Mouse (Mus musculus): ENCODE results near the gene Folr2.

Gene Folr2

DNA sequence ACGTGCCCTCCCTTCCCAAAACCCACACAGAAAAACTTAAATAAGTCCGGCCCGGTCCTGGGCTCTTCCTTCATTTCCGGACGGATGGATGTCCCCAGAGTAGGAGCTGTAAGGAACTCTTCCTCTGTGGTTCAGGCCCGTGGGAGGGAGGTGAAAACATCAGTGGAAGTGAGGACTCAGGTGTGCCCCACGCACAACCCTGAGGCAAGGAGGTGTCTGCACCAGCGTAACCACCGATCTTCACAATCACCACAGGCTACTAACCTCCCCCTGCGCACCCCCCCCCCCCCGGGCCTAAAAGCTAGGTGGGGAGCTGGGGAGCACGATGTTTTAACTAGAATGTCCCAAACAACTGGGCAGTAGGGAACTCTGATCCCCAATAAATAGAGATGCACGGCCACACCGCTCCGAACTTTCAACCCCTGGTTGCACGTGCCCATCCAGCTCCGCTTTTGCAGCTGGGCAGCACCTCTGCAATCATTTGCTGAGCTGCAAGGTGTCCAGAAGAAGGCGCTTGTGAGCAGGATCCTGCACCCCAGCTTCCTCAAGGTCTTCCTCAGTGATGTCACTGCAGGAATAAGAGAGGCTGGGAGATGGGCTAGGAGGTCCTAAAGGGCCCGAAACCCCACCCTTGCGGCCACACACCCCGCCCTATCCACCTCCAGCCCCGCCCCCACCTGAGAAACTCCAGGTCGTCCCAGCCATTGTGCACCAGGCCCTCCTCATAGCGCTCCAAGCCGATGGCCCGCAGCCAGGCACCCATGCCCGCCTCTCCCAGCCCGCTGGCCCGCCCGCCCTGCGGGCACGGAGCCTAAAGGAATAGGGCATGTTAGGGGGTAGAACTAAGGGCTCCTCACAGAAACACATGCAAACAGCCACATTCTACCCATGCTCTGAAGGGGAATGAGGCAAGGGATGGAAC is 33.9 kb downstream of the Folr2 start:
- DNase-seq: no peak

DNA sequence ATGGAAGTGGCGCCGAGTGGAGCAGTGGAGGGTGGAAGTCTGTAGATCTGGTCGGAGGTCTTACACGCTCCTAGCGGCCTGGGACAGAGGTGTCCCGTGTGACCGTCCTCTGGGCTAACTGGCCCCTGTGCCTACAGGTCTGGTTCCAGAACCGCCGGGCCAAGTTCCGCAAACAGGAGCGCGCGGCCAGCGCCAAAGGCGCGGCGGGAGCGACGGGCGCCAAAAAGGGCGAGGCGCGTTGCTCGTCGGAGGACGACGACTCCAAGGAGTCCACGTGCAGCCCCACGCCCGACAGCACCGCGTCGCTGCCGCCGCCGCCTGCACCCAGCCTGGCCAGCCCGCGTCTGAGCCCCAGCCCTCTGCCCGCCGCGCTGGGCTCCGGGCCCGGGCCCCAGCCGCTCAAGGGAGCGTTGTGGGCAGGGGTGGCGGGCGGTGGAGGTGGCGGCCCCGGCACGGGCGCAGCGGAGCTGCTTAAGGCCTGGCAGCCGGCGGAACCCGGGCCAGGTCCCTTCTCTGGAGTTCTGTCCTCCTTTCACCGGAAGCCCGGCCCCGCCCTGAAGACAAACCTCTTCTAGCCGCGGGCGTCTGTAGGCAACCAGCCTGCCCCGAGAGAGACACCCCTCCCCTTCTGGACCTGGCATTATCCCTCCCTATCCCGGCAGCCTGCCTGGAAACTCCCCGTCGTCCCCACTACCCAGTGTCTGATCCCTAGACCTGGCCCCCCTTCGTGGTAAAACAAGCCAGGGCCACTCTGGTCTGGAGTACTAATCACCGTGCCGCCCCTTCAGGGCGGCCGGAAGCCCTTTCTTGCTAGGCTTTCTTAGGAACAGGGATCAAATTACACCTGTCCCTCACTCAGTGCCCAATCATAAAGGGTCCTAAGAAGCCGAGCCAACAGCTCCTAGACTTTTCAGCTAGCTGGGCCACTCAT is 35.2 kb downstream of the Folr2 start:
- peak; percentile 30 for DNase-seq

DNA sequence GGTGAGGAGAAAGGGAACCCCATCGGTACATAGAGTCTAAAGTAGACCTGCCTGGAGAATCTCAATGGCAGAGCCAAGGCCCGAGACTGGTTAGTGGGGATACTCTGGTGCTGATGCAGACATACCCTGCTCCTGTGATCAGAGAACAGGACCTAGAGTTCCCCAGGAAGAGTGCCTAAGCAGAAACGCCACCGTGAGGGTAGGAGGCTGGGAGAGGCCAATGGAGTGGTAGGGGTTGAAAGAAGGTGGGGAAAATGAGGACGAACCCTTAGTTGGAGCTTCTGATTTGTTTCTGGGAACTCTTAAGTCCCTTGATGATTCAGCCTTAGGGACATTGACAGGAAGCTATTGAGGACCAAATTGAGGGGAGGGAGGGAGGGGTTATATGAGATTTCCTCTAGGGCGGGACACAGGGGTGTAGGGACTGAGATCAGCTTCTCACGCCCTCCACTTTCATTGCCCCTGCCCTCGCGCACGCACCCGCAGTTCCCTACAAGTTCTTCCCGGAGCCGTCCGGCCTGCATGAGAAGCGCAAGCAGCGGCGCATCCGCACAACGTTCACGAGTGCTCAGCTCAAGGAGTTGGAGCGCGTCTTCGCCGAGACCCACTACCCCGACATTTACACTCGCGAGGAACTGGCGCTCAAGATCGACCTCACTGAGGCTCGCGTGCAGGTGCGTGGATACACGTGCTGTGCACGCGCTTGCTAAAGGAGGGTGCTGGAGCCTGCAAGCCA is 36.5 kb downstream of the Folr2 start:
- DNase-seq: no peak

DNA sequence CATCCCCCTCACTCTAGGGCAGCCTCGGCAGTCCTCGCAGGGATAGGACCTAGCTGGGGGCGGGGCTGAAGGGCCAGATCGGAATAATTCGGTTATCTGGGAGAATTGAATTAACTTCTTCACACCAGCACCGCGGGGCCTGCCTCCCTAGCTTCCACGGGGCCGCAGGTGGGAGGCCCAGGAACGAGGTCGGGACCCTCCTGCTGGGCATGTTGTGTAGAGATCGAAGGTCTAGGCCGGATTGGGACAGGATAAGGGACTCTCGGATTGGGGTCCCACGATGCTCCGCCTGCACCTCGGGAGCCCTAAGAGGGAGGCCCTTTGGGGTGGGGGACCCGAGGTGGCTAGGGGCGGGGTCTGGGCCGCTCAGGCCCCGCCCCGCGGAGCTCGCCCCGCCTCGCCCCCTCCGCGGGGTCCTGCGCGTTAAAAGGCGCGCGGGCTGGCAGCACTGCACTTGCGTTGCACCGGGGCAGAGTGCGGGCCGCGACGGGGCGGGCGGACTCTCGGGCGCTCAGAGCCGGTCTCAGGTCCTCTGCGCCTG is 39.1 kb downstream of the Folr2 start, which contains the start of gene Phox2a:
Gene Phox2a (plus strand): TSS at position 453 of the 541 bp plus-strand sequence.
- no peak for DNase-seq
